Mouse (Mus musculus): ENCODE measurements around the gene Armc9. TPM values are rescaled to one million over a fixed set of nuclear protein-coding genes. Genes with fewer than 3 reads are reported as not detected.

Armc9 gene
- polyA plus RNA-seq, 1 experiment from 2014 or later: 39.8 TPM

- 93% methylated on average over 10 of the region's 10 CpGs for WGBS
- no peak overlapping the region for H3K4me2 ChIP-seq (replicated peaks)
- no peaks in the 10 kb centered on the region for H3K9me3 ChIP-seq (replicated peaks)
- no peaks in the 10 kb centered on the region for H3K27me3 ChIP-seq
- ATAC-seq (ENCODE audit: low FRiP score): no peak
- H3K9ac ChIP-seq: no peak overlapping the region
- no peak overlapping the region for H3K4me3 ChIP-seq
- peaks cover 2% of the 10 kb centered on the region; the same call in 1 of the 2 replicates for H3K4me1 ChIP-seq
- no peaks in the 10 kb centered on the region for H3K36me3 ChIP-seq
- H3K27ac ChIP-seq: no peak overlapping the region
These were observed 80.5 kb downstream of the Armc9 start for GRCm38 (mm10) chr1:86235118-86235517.

GRCm38 (mm10) chr1:86236442-86236841 is 81.9 kb downstream of the Armc9 start:
- H3K9ac ChIP-seq: no peak overlapping the region
- H3K4me1 ChIP-seq: peaks cover 2% of the 10 kb centered on the region; the same call in 1 of the 2 replicates
- no peak overlapping the region for H3K4me3 ChIP-seq
- H3K27me3 ChIP-seq: no peaks in the 10 kb centered on the region
- no peaks in the 10 kb centered on the region for H3K36me3 ChIP-seq
- H3K4me2 ChIP-seq (replicated peaks): no peak overlapping the region
- no peak overlapping the region for H3K27ac ChIP-seq
- no peak for ATAC-seq (ENCODE audit: low FRiP score)
- H3K9me3 ChIP-seq (replicated peaks): no peaks in the 10 kb centered on the region
- WGBS: 72% methylated on average over 10 of the region's 10 CpGs

- Histone ChIP-seq H3K9ac (no peak overlapping the region), H3K27ac (no peak overlapping the region), H3K27me3 (no peaks in the 10 kb centered on the region), H3K4me3 (no peak overlapping the region), H3K36me3 (no peaks in the 10 kb centered on the region), H3K9me3 (replicated peaks) (no peaks in the 10 kb centered on the region), H3K4me2 (replicated peaks) (no peak overlapping the region), H3K4me1 (peaks cover 2% of the 10 kb centered on the region; the same call in 1 of the 2 replicates)
- WGBS: 71% methylated on average over 8 of the region's 8 CpGs
- ATAC-seq (ENCODE audit: low FRiP score): no peak
These were observed 84.4 kb downstream of the Armc9 start for GRCm38 (mm10) chr1:86239010-86239409.

- H3K4me1 ChIP-seq: no peaks in the 10 kb centered on the region
- peaks cover 5% of the 10 kb centered on the region for H3K36me3 ChIP-seq
- 86% methylated on average over 6 of the region's 6 CpGs for WGBS
- no peak for ATAC-seq (ENCODE audit: low FRiP score)
- no peak overlapping the region for H3K27ac ChIP-seq
- H3K4me2 ChIP-seq (replicated peaks): no peak overlapping the region
- H3K4me3 ChIP-seq: no peak overlapping the region
- no peak overlapping the region for H3K9ac ChIP-seq
- H3K27me3 ChIP-seq: no peaks in the 10 kb centered on the region
- no peaks in the 10 kb centered on the region for H3K9me3 ChIP-seq (replicated peaks)
These were observed 85.3 kb downstream of the Armc9 start for GRCm38 (mm10) chr1:86239871-86240270.

- 83% methylated on average over 2 of the region's 2 CpGs for WGBS
- Histone ChIP-seq H3K36me3 (peaks cover 16% of the 10 kb centered on the region), H3K27me3 (no peaks in the 10 kb centered on the region), H3K9me3 (replicated peaks) (no peaks in the 10 kb centered on the region), H3K9ac (no peak overlapping the region), H3K27ac (no peak overlapping the region), H3K4me2 (replicated peaks) (no peak overlapping the region), H3K4me1 (no peaks in the 10 kb centered on the region), H3K4me3 (no peak overlapping the region)
- no peak for ATAC-seq (ENCODE audit: low FRiP score)
These were observed 86.4 kb downstream of the Armc9 start for GRCm38 (mm10) chr1:86240959-86241358.

- Histone ChIP-seq H3K36me3 (peaks cover 27% of the 10 kb centered on the region), H3K4me1 (no peaks in the 10 kb centered on the region), H3K4me2 (replicated peaks) (no peak overlapping the region), H3K27ac (no peak overlapping the region), H3K9ac (no peak overlapping the region), H3K9me3 (replicated peaks) (no peaks in the 10 kb centered on the region), H3K27me3 (no peaks in the 10 kb centered on the region), H3K4me3 (no peak overlapping the region)
- no peak for ATAC-seq (ENCODE audit: low FRiP score)
- 86% methylated on average over 6 of the region's 6 CpGs for WGBS
These were observed 88.9 kb downstream of the Armc9 start for GRCm38 (mm10) chr1:86243490-86243889.

GRCm38 (mm10) chr1:86245301-86246085 is 90.9 kb downstream of the Armc9 start:
- Histone ChIP-seq H3K4me3 (no peak overlapping the region), H3K27me3 (no peaks in the 10 kb centered on the region), H3K4me1 (no peaks in the 10 kb centered on the region), H3K36me3 (peaks cover 38% of the 10 kb centered on the region), H3K27ac (no peak overlapping the region), H3K9ac (no peak overlapping the region), H3K9me3 (replicated peaks) (no peaks in the 10 kb centered on the region), H3K4me2 (replicated peaks) (no peak overlapping the region)
- WGBS: 90% methylated on average over 6 of the region's 6 CpGs
- ATAC-seq (ENCODE audit: low FRiP score): no peak

- Histone ChIP-seq H3K27ac (no peak overlapping the region), H3K4me3 (no peak overlapping the region), H3K27me3 (no peaks in the 10 kb centered on the region), H3K9me3 (replicated peaks) (no peaks in the 10 kb centered on the region), H3K9ac (no peak overlapping the region), H3K36me3 (peaks cover 20% of the 10 kb centered on the region; the same call in 1 of the 2 replicates), H3K4me2 (replicated peaks) (no peak overlapping the region), H3K4me1 (no peaks in the 10 kb centered on the region)
- WGBS: 91% methylated on average over 8 of the region's 8 CpGs
- no peak for ATAC-seq (ENCODE audit: low FRiP score)
These were observed 98.8 kb downstream of the Armc9 start for GRCm38 (mm10) chr1:86253410-86253809.

- 70% methylated on average over 4 of the region's 4 CpGs for WGBS
- no peak overlapping the region for H3K4me2 ChIP-seq (replicated peaks)
- no peak overlapping the region for H3K27ac ChIP-seq
- 0 out of 2 replicates have a peak, but pooled peaks cover 8% of the 10 kb centered on the region for H3K36me3 ChIP-seq
- no peaks in the 10 kb centered on the region for H3K27me3 ChIP-seq
- H3K4me3 ChIP-seq: no peak overlapping the region
- H3K9ac ChIP-seq: no peak overlapping the region
- no peaks in the 10 kb centered on the region for H3K4me1 ChIP-seq
- no peaks in the 10 kb centered on the region for H3K9me3 ChIP-seq (replicated peaks)
- ATAC-seq (ENCODE audit: low FRiP score): no peak
These were observed 101.7 kb downstream of the Armc9 start for GRCm38 (mm10) chr1:86256311-86256710.

GRCm38 (mm10) chr1:86257228-86257627 is 102.6 kb downstream of the Armc9 start:
- Histone ChIP-seq H3K4me2 (replicated peaks) (no peak overlapping the region), H3K9ac (no peak overlapping the region), H3K4me3 (no peak overlapping the region), H3K27ac (no peak overlapping the region), H3K36me3 (0 out of 2 replicates have a peak, but pooled peaks cover 8% of the 10 kb centered on the region), H3K4me1 (no peaks in the 10 kb centered on the region), H3K9me3 (replicated peaks) (no peaks in the 10 kb centered on the region), H3K27me3 (no peaks in the 10 kb centered on the region)
- 91% methylated on average over 8 of the region's 8 CpGs for WGBS
- ATAC-seq (ENCODE audit: low FRiP score): no peak

- 0 out of 2 replicates have a peak, but pooled peaks cover 4% of the 10 kb centered on the region for H3K36me3 ChIP-seq
- no peak for ATAC-seq (ENCODE audit: low FRiP score)
- H3K4me2 ChIP-seq (replicated peaks): no peak overlapping the region
- H3K9me3 ChIP-seq (replicated peaks): no peaks in the 10 kb centered on the region
- no peak overlapping the region for H3K9ac ChIP-seq
- no peaks in the 10 kb centered on the region for H3K27me3 ChIP-seq
- 70% methylated on average over 7 of the region's 7 CpGs for WGBS
- H3K4me3 ChIP-seq: no peak overlapping the region
- H3K27ac ChIP-seq: no peak overlapping the region
- no peaks in the 10 kb centered on the region for H3K4me1 ChIP-seq
These were observed 103.7 kb downstream of the Armc9 start for GRCm38 (mm10) chr1:86258171-86258824.

GRCm38 (mm10) chr1:86263564-86264339 is 109.2 kb downstream of the Armc9 start:
- Histone ChIP-seq H3K27me3 (no peaks in the 10 kb centered on the region), H3K9ac (no peak overlapping the region), H3K4me2 (replicated peaks) (no peak overlapping the region), H3K27ac (no peak overlapping the region), H3K4me3 (no peak overlapping the region), H3K9me3 (replicated peaks) (no peaks in the 10 kb centered on the region), H3K36me3 (no peaks in the 10 kb centered on the region), H3K4me1 (0 out of 2 replicates have a peak, but pooled peaks cover 3% of the 10 kb centered on the region)
- 52% methylated on average over 7 of the region's 7 CpGs for WGBS
- ATAC-seq (ENCODE audit: low FRiP score): no peak
